Mouse (Mus musculus): ENCODE measurements around the gene Trmo. TPM values are rescaled to one million over a fixed set of nuclear protein-coding genes. Genes with fewer than 3 reads are reported as not detected.

The Trmo gene
- polyA plus RNA-seq, 1 experiment from 2014 or later = 14.1 TPM

- ATAC-seq (replicated peaks; ENCODE audit: low FRiP score) (no peak), DNase-seq (ENCODE audit: low spot score) (no peak)
- no peaks in the 10 kb centered on the region for H3K4me1 ChIP-seq (replicated peaks; ENCODE audit: control insufficient read depth, insufficient read depth, low read length)
- no peak overlapping the region for H3K9ac ChIP-seq (ENCODE audit: low read depth, low read length)
- H3K4me2 ChIP-seq = no peak overlapping the region
- H3K27me3 ChIP-seq (replicated peaks; ENCODE audit: control insufficient read depth, insufficient read depth, low read length) = peaks cover 7% of the 10 kb centered on the region
- H3K4me3 ChIP-seq (ENCODE audit: low read depth, low read length) = no peak overlapping the region
- H3K27ac ChIP-seq (ENCODE audit: low read depth, low read length) = no peak overlapping the region
- H3K9me3 ChIP-seq (ENCODE audit: control insufficient read depth, low read length) = 0 out of 2 replicates have a peak, but pooled peaks cover 3% of the 10 kb centered on the region
- no peaks in the 10 kb centered on the region for H3K36me3 ChIP-seq (ENCODE audit: control insufficient read depth, insufficient read depth, low read length)
- 74% methylated on average over 2 of the region's 2 CpGs for WGBS
Observed at GRCm38 (mm10) chr4:46364360-46364759, 24.9 kb downstream of the Trmo start.

DNA sequence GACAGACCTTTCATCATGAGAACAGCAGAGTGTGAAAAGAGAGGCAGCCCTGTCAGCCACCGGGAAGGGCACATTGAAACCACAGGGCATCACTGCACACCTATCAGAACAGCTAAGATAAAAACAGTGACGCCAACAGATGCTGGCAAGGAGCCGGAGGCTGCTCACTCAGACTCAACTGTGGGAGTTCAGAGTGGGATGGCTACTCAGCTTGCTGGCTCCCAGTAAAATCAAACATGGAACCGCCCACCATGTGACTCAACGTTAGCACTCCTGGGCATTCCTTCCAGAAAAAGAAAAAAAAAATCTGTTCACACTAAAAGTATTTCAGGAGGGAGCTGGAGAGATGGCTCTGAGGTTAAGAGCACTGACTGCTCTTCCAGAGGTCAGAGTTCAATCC, 28.0 kb downstream of the Trmo start:
- H3K9ac ChIP-seq (ENCODE audit: low read depth, low read length) = no peak overlapping the region
- ATAC-seq (replicated peaks; ENCODE audit: low FRiP score) = no peak
- no peaks in the 10 kb centered on the region for H3K4me1 ChIP-seq (replicated peaks; ENCODE audit: control insufficient read depth, insufficient read depth, low read length)

GRCm38 (mm10) chr4:46359539-46360253, 29.5 kb downstream of the Trmo start:
- Histone ChIP-seq H3K27ac (ENCODE audit: low read depth, low read length) (no peak overlapping the region), H3K27me3 (replicated peaks; ENCODE audit: control insufficient read depth, insufficient read depth, low read length) (peaks cover 4% of the 10 kb centered on the region; the same call in 1 of the 2 replicates), H3K9me3 (ENCODE audit: control insufficient read depth, low read length) (0 out of 2 replicates have a peak, but pooled peaks cover 3% of the 10 kb centered on the region), H3K4me2 (no peak overlapping the region), H3K4me3 (ENCODE audit: low read depth, low read length) (no peak overlapping the region), H3K36me3 (ENCODE audit: control insufficient read depth, insufficient read depth, low read length) (no peaks in the 10 kb centered on the region), H3K4me1 (replicated peaks; ENCODE audit: control insufficient read depth, insufficient read depth, low read length) (no peaks in the 10 kb centered on the region), H3K9ac (ENCODE audit: low read depth, low read length) (no peak overlapping the region)
- no peak for ATAC-seq (replicated peaks; ENCODE audit: low FRiP score)
- DNase-seq (ENCODE audit: low spot score) = no peak
- 64% methylated on average over 12 of the region's 12 CpGs for WGBS

More for the DNA sequence above, 28.0 kb downstream of the Trmo start:
- Histone ChIP-seq H3K9me3 (ENCODE audit: control insufficient read depth, low read length) (0 out of 2 replicates have a peak, but pooled peaks cover 3% of the 10 kb centered on the region), H3K4me3 (ENCODE audit: low read depth, low read length) (no peak overlapping the region), H3K27ac (ENCODE audit: low read depth, low read length) (no peak overlapping the region), H3K4me2 (no peak overlapping the region), H3K36me3 (ENCODE audit: control insufficient read depth, insufficient read depth, low read length) (no peaks in the 10 kb centered on the region), H3K27me3 (replicated peaks; ENCODE audit: control insufficient read depth, insufficient read depth, low read length) (no peaks in the 10 kb centered on the region; the same call in 1 of the 2 replicates)
- 60% methylated on average over 5 of the region's 5 CpGs for WGBS
- no peak for DNase-seq (ENCODE audit: low spot score)

- Histone ChIP-seq H3K4me1 (replicated peaks; ENCODE audit: control insufficient read depth, insufficient read depth, low read length) (no peaks in the 10 kb centered on the region), H3K27ac (ENCODE audit: low read depth, low read length) (no peak overlapping the region), H3K9me3 (ENCODE audit: control insufficient read depth, low read length) (no peaks in the 10 kb centered on the region), H3K4me2 (no peak overlapping the region), H3K27me3 (replicated peaks; ENCODE audit: control insufficient read depth, insufficient read depth, low read length) (peaks cover 15% of the 10 kb centered on the region), H3K36me3 (ENCODE audit: control insufficient read depth, insufficient read depth, low read length) (no peaks in the 10 kb centered on the region), H3K9ac (ENCODE audit: low read depth, low read length) (no peak overlapping the region), H3K4me3 (ENCODE audit: low read depth, low read length) (no peak overlapping the region)
- 51% methylated on average over 12 of the region's 12 CpGs for WGBS
- ATAC-seq (replicated peaks; ENCODE audit: low FRiP score) (no peak), DNase-seq (ENCODE audit: low spot score) (peak; percentile 74)
Observed at GRCm38 (mm10) chr4:46356351-46357133, 32.7 kb downstream of the Trmo start.

DNA sequence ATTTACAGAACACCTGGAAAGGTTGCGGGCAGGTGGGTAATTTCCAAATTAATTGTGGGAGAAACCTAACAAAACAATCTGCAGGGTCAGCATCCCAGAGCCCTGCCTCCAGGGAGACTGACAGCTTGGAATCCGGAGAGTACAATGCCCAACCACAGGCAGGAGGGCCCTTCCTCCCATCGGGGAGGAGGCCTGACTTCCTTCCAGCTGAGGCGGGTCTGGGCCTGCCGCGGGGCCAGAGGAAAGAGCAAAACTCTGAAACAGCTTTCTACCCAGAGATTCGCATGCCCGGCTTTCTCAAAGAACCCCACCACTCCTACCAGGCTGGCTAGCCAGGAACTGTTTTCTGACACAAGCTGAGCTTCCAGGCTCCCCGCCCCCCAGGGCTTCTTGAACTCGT, 36.2 kb downstream of the Trmo start:
- H3K27ac ChIP-seq (ENCODE audit: low read depth, low read length) = no peak overlapping the region
- H3K4me1 ChIP-seq (replicated peaks; ENCODE audit: control insufficient read depth, insufficient read depth, low read length) = no peaks in the 10 kb centered on the region
- H3K27me3 ChIP-seq (replicated peaks; ENCODE audit: control insufficient read depth, insufficient read depth, low read length) = peaks cover 49% of the 10 kb centered on the region
- 20% methylated on average over 10 of the region's 10 CpGs for WGBS
- H3K4me2 ChIP-seq = no peak overlapping the region
- no peaks in the 10 kb centered on the region for H3K36me3 ChIP-seq (ENCODE audit: control insufficient read depth, insufficient read depth, low read length)
- no peak overlapping the region for H3K9ac ChIP-seq (ENCODE audit: low read depth, low read length)
- no peak overlapping the region for H3K4me3 ChIP-seq (ENCODE audit: low read depth, low read length)
- DNase-seq (ENCODE audit: low spot score) (no peak), ATAC-seq (replicated peaks; ENCODE audit: low FRiP score) (no peak)
- H3K9me3 ChIP-seq (ENCODE audit: control insufficient read depth, low read length) = no peaks in the 10 kb centered on the region

DNA sequence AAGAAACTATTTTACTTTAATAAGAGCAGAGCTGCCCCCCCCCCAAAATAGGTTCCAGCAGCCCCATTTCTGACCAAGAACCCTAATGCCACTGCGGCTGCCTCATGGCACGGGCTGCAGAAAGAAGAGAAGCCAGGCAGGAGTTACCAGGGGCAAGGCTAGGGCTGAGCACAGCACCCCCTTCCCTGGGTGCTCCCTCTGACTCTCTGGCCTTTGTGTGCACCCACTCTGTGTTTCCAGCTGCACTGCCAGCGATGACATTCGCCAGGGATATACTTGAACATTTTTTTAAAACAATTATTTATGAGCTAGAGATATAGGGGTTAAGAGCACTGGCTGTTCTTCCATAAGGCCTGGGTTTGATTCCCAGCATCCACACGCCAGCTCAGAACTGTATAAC, 39.7 kb downstream of the Trmo start:
- Histone ChIP-seq H3K9me3 (ENCODE audit: control insufficient read depth, low read length) (no peaks in the 10 kb centered on the region), H3K4me2 (no peak overlapping the region), H3K27ac (ENCODE audit: low read depth, low read length) (no peak overlapping the region), H3K4me3 (ENCODE audit: low read depth, low read length) (no peak overlapping the region), H3K4me1 (replicated peaks; ENCODE audit: control insufficient read depth, insufficient read depth, low read length) (no peaks in the 10 kb centered on the region), H3K9ac (ENCODE audit: low read depth, low read length) (no peak overlapping the region), H3K36me3 (ENCODE audit: control insufficient read depth, insufficient read depth, low read length) (no peaks in the 10 kb centered on the region), H3K27me3 (replicated peaks; ENCODE audit: control insufficient read depth, insufficient read depth, low read length) (peaks cover 80% of the 10 kb centered on the region)
- WGBS = 54% methylated on average over 5 of the region's 5 CpGs
- ATAC-seq (replicated peaks; ENCODE audit: low FRiP score) (no peak), DNase-seq (ENCODE audit: low spot score) (no peak)

DNA sequence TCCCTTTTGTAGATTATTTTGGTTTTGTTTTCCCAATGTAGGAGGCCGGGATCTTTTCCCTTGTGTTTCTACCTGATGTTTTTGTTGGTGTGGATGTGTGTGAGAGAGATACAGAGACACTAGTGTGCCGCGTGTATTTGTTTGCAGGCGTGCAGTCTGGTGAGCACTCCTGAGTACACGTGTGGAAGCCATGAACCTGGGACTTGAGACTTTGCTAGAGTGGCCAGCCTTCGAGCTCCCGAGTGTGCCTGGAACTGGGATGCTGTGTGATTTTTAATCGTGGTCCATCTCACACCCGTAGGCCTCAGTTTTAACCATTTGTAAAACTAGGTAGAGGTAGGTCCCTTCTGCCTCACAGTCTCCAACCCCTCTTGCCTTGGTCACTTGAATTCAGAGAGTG, 40.3 kb downstream of the Trmo start:
- Histone ChIP-seq H3K9ac (ENCODE audit: low read depth, low read length) (no peak overlapping the region), H3K36me3 (ENCODE audit: control insufficient read depth, insufficient read depth, low read length) (no peaks in the 10 kb centered on the region), H3K4me1 (replicated peaks; ENCODE audit: control insufficient read depth, insufficient read depth, low read length) (no peaks in the 10 kb centered on the region), H3K27ac (ENCODE audit: low read depth, low read length) (no peak overlapping the region), H3K27me3 (replicated peaks; ENCODE audit: control insufficient read depth, insufficient read depth, low read length) (peaks cover 87% of the 10 kb centered on the region), H3K9me3 (ENCODE audit: control insufficient read depth, low read length) (no peaks in the 10 kb centered on the region), H3K4me2 (no peak overlapping the region), H3K4me3 (ENCODE audit: low read depth, low read length) (no peak overlapping the region)
- 29% methylated on average over 9 of the region's 9 CpGs for WGBS
- no peak for DNase-seq (ENCODE audit: low spot score)
- no peak for ATAC-seq (replicated peaks; ENCODE audit: low FRiP score)

DNA sequence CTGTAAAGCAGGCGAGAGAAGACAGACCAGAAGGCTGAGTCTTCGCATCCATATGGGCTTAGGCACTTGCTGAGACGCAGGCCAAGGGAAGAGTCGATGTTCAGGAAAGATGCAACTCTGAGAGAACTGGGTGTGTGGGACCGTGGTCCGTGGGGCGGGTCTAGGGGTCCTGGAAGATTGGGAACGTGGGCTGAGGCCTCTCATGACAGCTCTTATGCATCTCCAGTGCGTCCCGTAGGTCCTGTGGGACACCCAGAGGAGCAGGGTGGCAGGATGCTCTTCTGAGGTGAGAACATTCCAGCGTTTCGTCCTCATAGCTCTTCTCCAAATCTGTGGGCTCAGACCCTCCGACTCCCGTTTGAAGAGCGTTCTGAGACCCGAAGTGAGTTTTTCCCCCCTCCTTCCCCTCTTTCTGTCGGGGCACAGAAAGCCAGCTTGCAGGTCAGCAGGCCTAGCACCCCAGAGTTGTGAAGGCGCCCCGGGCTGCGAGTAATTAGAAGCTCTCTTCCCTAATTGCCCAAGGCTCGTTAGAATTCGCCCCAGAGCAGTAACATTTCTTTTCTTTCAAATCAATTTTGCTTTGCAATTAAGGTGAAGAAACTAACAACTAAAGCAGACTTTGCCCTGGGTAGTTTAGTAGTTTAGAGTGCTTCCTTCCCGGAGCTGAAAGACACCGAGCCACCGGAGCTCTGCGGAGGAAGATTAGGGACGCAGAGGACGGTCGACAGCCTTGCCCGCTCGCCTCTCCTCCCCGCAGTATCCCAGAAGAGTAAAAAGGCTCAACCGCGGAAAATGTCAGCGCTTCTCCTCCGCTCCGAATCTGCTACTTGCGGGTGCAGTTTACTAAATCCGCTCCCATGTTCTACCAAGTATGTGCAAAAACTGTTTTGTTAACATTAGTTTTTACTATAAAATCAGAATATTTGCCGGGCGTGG, 41.4 kb downstream of the Trmo start:
- Histone ChIP-seq H3K4me2 (no peak overlapping the region), H3K9ac (ENCODE audit: low read depth, low read length) (no peak overlapping the region), H3K27ac (ENCODE audit: low read depth, low read length) (no peak overlapping the region), H3K36me3 (ENCODE audit: control insufficient read depth, insufficient read depth, low read length) (no peaks in the 10 kb centered on the region), H3K4me1 (replicated peaks; ENCODE audit: control insufficient read depth, insufficient read depth, low read length) (no peaks in the 10 kb centered on the region), H3K4me3 (ENCODE audit: low read depth, low read length) (no peak overlapping the region), H3K9me3 (ENCODE audit: control insufficient read depth, low read length) (no peaks in the 10 kb centered on the region), H3K27me3 (replicated peaks; ENCODE audit: control insufficient read depth, insufficient read depth, low read length) (peaks cover 97% of the 10 kb centered on the region)
- no peak for ATAC-seq (replicated peaks; ENCODE audit: low FRiP score)
- no peak for DNase-seq (ENCODE audit: low spot score)
- 4% methylated on average over 41 of the region's 41 CpGs for WGBS

Measured in liver, embryonic 11.5 days (tissue).